Mouse (Mus musculus) natural killer cell, adult 2 months (primary cell): Measurements from ENCODE around the gene Gm12216.
"Not testable (repeated sequence)": the region's sequence is repeated elsewhere in the genome, so short reads cannot be mapped to it uniquely, and the experiment has no call there.

ENCODE experiments used
- DNase-seq, 2 experiments: peaks; one replicate each; pipeline ENCODE4 v3.0.0; 2022; ENCODE audit warnings: low spot score in 2 of 2

Gm12216 gene

GRCm38 (mm10) chr11:53873909-53874704 is 15.1 kb upstream of the Gm12216 start:
- not testable (repeated sequence) for DNase-seq

- DNase-seq, result no peak
Observed at GRCm38 (mm10) chr11:53871786-53872507, 12.9 kb upstream of the Gm12216 start.

GRCm38 (mm10) chr11:53869172-53869571 is 10.1 kb upstream of the Gm12216 start:
- DNase-seq, result no peak

- DNase-seq, result not testable (repeated sequence)
Observed at GRCm38 (mm10) chr11:53868323-53868722, 9.3 kb upstream of the Gm12216 start.

GRCm38 (mm10) chr11:53864724-53865310 is 5.8 kb upstream of the Gm12216 start:
- not testable (repeated sequence) for DNase-seq

- not testable (repeated sequence) for DNase-seq
Observed at GRCm38 (mm10) chr11:53860944-53861343, 1.9 kb upstream of the Gm12216 start.

- DNase-seq, result no peak
Observed at GRCm38 (mm10) chr11:53858058-53858760, 847 bp downstream of the Gm12216 start.

GRCm38 (mm10) chr11:53853665-53854064 is 5.4 kb downstream of the Gm12216 start:
- DNase-seq, result no peak

GRCm38 (mm10) chr11:53851795-53852194 is 7.3 kb downstream of the Gm12216 start:
- peak; percentile 73 to 75 for DNase-seq

GRCm38 (mm10) chr11:53849588-53850320 is 9.3 kb downstream of the Gm12216 start:
- DNase-seq, result peak; percentile 78 to 79

- DNase-seq, result peak; percentile 70 to 73
Observed at GRCm38 (mm10) chr11:53845680-53846079, 13.4 kb downstream of the Gm12216 start.

GRCm38 (mm10) chr11:53843106-53843505 is 15.9 kb downstream of the Gm12216 start:
- no peak for DNase-seq

- no peak for DNase-seq
Observed at GRCm38 (mm10) chr11:53842161-53842581, 16.9 kb downstream of the Gm12216 start.

- DNase-seq, result peak in 1 of 2 experiments; percentile 56
Observed at GRCm38 (mm10) chr11:53841514-53841913, 17.5 kb downstream of the Gm12216 start.

GRCm38 (mm10) chr11:53839663-53840642 is 19.1 kb downstream of the Gm12216 start:
- DNase-seq, result peak; percentile 48 to 51

- peak; percentile 63 to 65 for DNase-seq
Observed at GRCm38 (mm10) chr11:53839147-53839546, 19.9 kb downstream of the Gm12216 start.

- no peak for DNase-seq
Observed at GRCm38 (mm10) chr11:53837731-53838130, 21.3 kb downstream of the Gm12216 start.

- no peak for DNase-seq
Observed at GRCm38 (mm10) chr11:53835379-53836010, 23.6 kb downstream of the Gm12216 start.

GRCm38 (mm10) chr11:53825409-53825808 is 33.6 kb downstream of the Gm12216 start:
- DNase-seq, result no peak
